Mouse (Mus musculus): ENCODE results near the gene Uba3. TPM values are rescaled to one million over a fixed set of nuclear protein-coding genes. Genes with fewer than 3 reads are reported as not detected.

Uba3 gene
- total and polyA plus RNA-seq, 2 experiments from 2014 or later = 60.3 to 63.4 TPM

DNA sequence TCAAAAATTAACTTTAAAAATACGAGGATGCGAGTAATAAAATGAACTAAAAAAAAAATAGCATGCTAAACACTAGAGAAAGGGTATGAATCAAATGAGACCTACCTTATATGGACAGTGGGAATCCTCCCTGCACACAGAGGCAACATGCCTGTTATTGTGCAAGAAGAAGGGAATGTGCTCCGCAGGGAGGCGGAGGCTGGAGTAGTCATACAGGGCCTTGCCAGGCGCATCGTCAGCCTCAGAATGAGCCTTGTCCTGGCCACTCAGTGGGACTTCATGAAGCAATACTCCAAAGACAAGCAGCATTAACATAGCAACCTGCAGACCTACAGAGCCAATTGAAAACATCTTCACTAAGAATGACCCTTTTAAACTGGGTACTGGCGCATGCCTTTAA lies 60.3 kb downstream of the Uba3 start:
- H3K4me2 ChIP-seq (ENCODE audit: low read depth, low read length) = no peak overlapping the region
- no peak for TF ChIP-seq CTCF (IDR thresholded peaks at IDR 0.05; ENCODE audit: low read depth)
- no peak overlapping the region for H3K9ac ChIP-seq (replicated peaks; ENCODE audit: low read length)
- H3K9me3 ChIP-seq (ENCODE audit: low read length) = no peaks in the 10 kb centered on the region
- 84% methylated on average over 7 of the region's 7 CpGs for WGBS
- H3K4me3 ChIP-seq (ENCODE audit: low read length) = no peak overlapping the region
- H3K27me3 ChIP-seq (ENCODE audit: insufficient read depth, low read length) = no peaks in the 10 kb centered on the region
- peaks cover 7% of the 10 kb centered on the region; the same call in 1 of the 2 replicates for H3K36me3 ChIP-seq (ENCODE audit: insufficient read depth, low read length)
- ATAC-seq (no peak), DNase-seq (ENCODE audit: low spot score) (no peak)
- no peak overlapping the region for H3K27ac ChIP-seq
- H3K4me1 ChIP-seq (ENCODE audit: insufficient read depth, low read length) = peaks cover 8% of the 10 kb centered on the region; the same call in 1 of the 2 replicates

DNA sequence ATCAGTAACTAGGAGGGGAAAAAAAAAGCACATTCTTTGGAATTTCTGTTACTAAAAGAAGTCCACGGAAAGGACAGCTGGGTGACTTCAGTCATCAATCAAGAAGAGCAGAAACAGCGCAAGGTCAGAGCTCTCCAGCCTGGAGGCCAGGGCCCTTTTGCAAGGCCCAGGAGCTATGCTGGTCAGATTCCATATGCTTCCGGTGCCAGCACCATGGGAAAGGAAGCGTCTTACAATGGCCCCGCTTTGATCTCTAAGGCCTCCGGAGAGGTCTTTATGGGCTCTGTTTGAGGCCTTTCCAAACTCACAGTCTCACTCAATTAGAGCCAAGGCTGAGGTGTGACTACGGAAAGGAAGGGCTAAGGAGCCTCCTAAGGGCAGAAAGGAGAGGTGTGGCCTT lies 61.1 kb downstream of the Uba3 start:
- Histone ChIP-seq H3K4me2 (ENCODE audit: low read depth, low read length) (no peak overlapping the region), H3K4me1 (ENCODE audit: insufficient read depth, low read length) (peaks cover 8% of the 10 kb centered on the region; the same call in 1 of the 2 replicates), H3K4me3 (ENCODE audit: low read length) (no peak overlapping the region), H3K27me3 (ENCODE audit: insufficient read depth, low read length) (no peaks in the 10 kb centered on the region), H3K9ac (replicated peaks; ENCODE audit: low read length) (no peak overlapping the region), H3K36me3 (ENCODE audit: insufficient read depth, low read length) (peaks cover 8% of the 10 kb centered on the region; the same call in 1 of the 2 replicates), H3K27ac (no peak overlapping the region), H3K9me3 (ENCODE audit: low read length) (no peaks in the 10 kb centered on the region)
- DNase-seq (ENCODE audit: low spot score) (no peak), ATAC-seq (no peak)
- no peak for TF ChIP-seq CTCF (IDR thresholded peaks at IDR 0.05; ENCODE audit: low read depth)
- 34% methylated on average over 7 of the region's 7 CpGs for WGBS

DNA sequence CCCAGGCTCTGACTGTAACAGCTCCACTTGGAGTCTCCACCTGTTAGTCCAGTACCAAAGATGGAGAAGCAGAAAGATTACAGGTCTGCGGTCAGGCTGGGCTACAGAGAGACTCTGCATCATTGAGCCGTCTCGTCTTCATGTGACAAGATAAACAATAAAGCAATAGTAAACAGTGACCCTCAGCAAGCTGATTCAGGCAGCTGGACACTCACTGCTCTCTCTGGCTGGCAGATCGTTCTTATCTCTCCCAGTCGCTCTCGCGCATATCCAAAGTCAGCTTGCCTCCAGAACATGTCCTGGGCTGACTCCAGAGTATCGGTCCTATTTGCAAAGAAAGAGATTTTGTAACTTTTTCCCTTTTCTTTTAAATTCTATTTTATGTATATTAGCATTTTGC lies 62.8 kb downstream of the Uba3 start:
- Histone ChIP-seq H3K27ac (no peak overlapping the region), H3K4me3 (ENCODE audit: low read length) (no peak overlapping the region), H3K4me1 (ENCODE audit: insufficient read depth, low read length) (peaks cover 1% of the 10 kb centered on the region; the same call in 1 of the 2 replicates), H3K36me3 (ENCODE audit: insufficient read depth, low read length) (peaks cover 10% of the 10 kb centered on the region; the same call in 1 of the 2 replicates), H3K9me3 (ENCODE audit: low read length) (no peaks in the 10 kb centered on the region), H3K4me2 (ENCODE audit: low read depth, low read length) (no peak overlapping the region), H3K27me3 (ENCODE audit: insufficient read depth, low read length) (no peaks in the 10 kb centered on the region), H3K9ac (replicated peaks; ENCODE audit: low read length) (no peak overlapping the region)
- 91% methylated on average over 8 of the region's 8 CpGs for WGBS
- DNase-seq (ENCODE audit: low spot score) (no peak), ATAC-seq (no peak)
- no peak for TF ChIP-seq CTCF (IDR thresholded peaks at IDR 0.05; ENCODE audit: low read depth)

DNA sequence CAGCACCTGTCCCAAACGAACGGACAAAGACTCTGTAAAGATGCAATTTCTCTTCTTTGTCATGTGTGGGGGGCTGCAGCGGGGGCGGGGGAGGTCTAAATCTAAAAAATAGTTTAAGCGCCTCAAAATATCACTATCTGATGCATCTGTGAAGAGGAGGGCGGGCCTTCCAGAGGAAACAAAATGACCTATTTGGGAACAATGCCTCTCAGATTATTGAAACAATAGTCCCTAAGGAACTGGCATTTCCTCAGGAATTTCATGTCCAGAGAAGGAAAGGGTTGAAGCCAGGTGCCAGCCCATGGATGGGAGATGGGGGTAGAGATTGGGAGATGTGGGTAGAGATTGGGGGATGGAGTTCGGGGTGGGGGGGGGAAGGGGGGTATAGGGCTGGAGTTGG lies 63.6 kb downstream of the Uba3 start:
- Histone ChIP-seq H3K36me3 (ENCODE audit: insufficient read depth, low read length) (peaks cover 10% of the 10 kb centered on the region; the same call in 1 of the 2 replicates), H3K4me1 (ENCODE audit: insufficient read depth, low read length) (no peaks in the 10 kb centered on the region), H3K4me3 (ENCODE audit: low read length) (no peak overlapping the region), H3K9me3 (ENCODE audit: low read length) (no peaks in the 10 kb centered on the region), H3K4me2 (ENCODE audit: low read depth, low read length) (no peak overlapping the region), H3K9ac (replicated peaks; ENCODE audit: low read length) (no peak overlapping the region), H3K27ac (no peak overlapping the region), H3K27me3 (ENCODE audit: insufficient read depth, low read length) (no peaks in the 10 kb centered on the region)
- WGBS = 82% methylated on average over 7 of the region's 7 CpGs
- no peak for DNase-seq (ENCODE audit: low spot score)
- no peak for TF ChIP-seq CTCF (IDR thresholded peaks at IDR 0.05; ENCODE audit: low read depth)
- no peak for ATAC-seq

Other genes starting within 250 kb of the Uba3 start
- gene Fam19a4, start 145.2 kb downstream of the Uba3 start, total RNA-seq (2014; rRNA removed) = 1.8 and 3.1 TPM in 2 replicates
- gene Fam19a4, start 145.2 kb downstream of the Uba3 start, polyA plus RNA-seq (2015; fragmentation: Nextera tagmentation; extraction: Ambion mirVana) = 3.0 and 3.1 TPM in 2 replicates
- 32.7 and 33.7 TPM in 2 replicates for gene Eogt, start 56.5 kb downstream of the Uba3 start, total RNA-seq (2014; rRNA removed)
- 10.3 and 11.4 TPM in 2 replicates for gene Eogt, start 56.5 kb downstream of the Uba3 start, polyA plus RNA-seq (2015; fragmentation: Nextera tagmentation; extraction: Ambion mirVana)
- 15.9 and 19.8 TPM in 2 replicates for gene Tmf1, start 26.5 kb downstream of the Uba3 start, total RNA-seq (2014; rRNA removed)
- 50.8 and 53.5 TPM in 2 replicates for gene Tmf1, start 26.5 kb downstream of the Uba3 start, polyA plus RNA-seq (2015; fragmentation: Nextera tagmentation; extraction: Ambion mirVana)
- 88.3 and 97.5 TPM in 2 replicates for gene Arl6ip5, start 5.0 kb upstream of the Uba3 start, total RNA-seq (2014; rRNA removed)
- 117 and 122 TPM in 2 replicates for gene Arl6ip5, start 5.0 kb upstream of the Uba3 start, polyA plus RNA-seq (2015; fragmentation: Nextera tagmentation; extraction: Ambion mirVana)
- gene Lmod3, start 47.1 kb upstream of the Uba3 start, total RNA-seq (2014; rRNA removed) = 0.21 TPM in 1 of 2 replicates, not detected in the other
- gene Lmod3, start 47.1 kb upstream of the Uba3 start, polyA plus RNA-seq (2015; fragmentation: Nextera tagmentation; extraction: Ambion mirVana) = not detected in 2 replicates